Comparison of ENCODE assay signal across 9 mouse cellular contexts in the genomic region with DNA sequence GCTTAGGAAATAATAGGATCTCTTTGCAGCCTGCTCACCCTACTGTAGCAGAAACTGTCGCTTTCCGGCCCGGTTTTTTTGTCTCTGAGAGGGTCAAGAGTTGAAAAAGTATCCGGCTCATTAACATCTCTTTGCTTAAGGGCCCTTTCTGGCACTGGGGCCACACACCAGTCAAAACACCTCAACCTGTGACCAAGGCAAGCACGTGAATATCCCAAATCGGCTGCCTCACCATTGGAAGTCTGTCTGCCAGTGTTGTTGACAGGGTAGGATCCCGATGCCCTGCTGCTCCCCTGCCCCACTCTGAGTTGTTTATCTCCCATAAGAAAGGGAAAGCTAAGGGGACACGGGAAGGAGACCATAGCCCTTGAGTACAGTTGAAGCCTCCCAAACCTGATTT. TPM values are rescaled to one million over a fixed set of nuclear protein-coding genes. Genes with fewer than 3 reads are reported as not detected.
A peak's percentile ranks its signal among the peaks of the same experiment; 100 is the strongest.
DNase-seq lines count a peak whose midpoint lies in the region; ATAC-seq and TF ChIP-seq lines count a peak whose summit lies in the region.
"Had no signal": no experiment of that assay in that cellular context is flagged by ENCODE, and none has a peak within 500 bp of the region (broad histone marks: within the 10 kb centered on the region; RNA-seq: fewer than 3 reads in every experiment).

No protein-coding gene starts in this region.

- H3K4me2 ChIP-seq in kidney, postnatal 0 days (ENCODE audit: low read length) = peak overlapping the region; percentile 52
- H3K4me2 ChIP-seq in intestine, embryonic 16.5 days (ENCODE audit: low read depth, low read length) = peak overlapping the region; percentile 63
- H3K4me2 ChIP-seq in neural tube, embryonic 12.5 days (replicated peaks) = peak overlapping the region; percentile 69

- TF ChIP-seq CTCF in kidney, postnatal 0 days (IDR thresholded peaks at IDR 0.05; ENCODE audit: low read depth) = no peak
- no peak for TF ChIP-seq CTCF in embryonic fibroblast, embryonic 13.5 days (IDR thresholded peaks at IDR 0.05; ENCODE audit: borderline replicate concordance, insufficient read depth, low read length)
- TF ChIP-seq CTCF in thymus, adult 2 months (IDR thresholded peaks at IDR 0.05; ENCODE audit: borderline replicate concordance, control insufficient read depth, extremely low read depth, insufficient read depth, low read length, poor library complexity) = no peak

- H3K27me3 ChIP-seq in kidney, postnatal 0 days (ENCODE audit: insufficient read depth, low read length) = no peaks in the 10 kb centered on the region
- peaks cover 4% of the 10 kb centered on the region; the same call in 1 of the 2 replicates for H3K27me3 ChIP-seq in intestine, embryonic 16.5 days (replicated peaks; ENCODE audit: control insufficient read depth, insufficient read depth, low read length)
- 0 out of 2 replicates have a peak, but pooled peaks cover 3% of the 10 kb centered on the region for H3K27me3 ChIP-seq in neural tube, embryonic 12.5 days (replicated peaks)
- no peaks in the 10 kb centered on the region for H3K27me3 ChIP-seq in thymus, adult 2 months (ENCODE audit: control insufficient read depth, insufficient read depth, low read length)

- peaks cover 4% of the 10 kb centered on the region; the same call in 1 of the 2 replicates for H3K4me1 ChIP-seq in kidney, postnatal 0 days (replicated peaks; ENCODE audit: insufficient read depth, low read length)
- H3K4me1 ChIP-seq in embryonic fibroblast, embryonic 13.5 days (ENCODE audit: control insufficient read depth, insufficient read depth, low read length) = 0 out of 2 replicates have a peak, but pooled peaks cover 3% of the 10 kb centered on the region
- H3K4me1 ChIP-seq in intestine, embryonic 16.5 days (ENCODE audit: control insufficient read depth, insufficient read depth, low read length) = 0 out of 2 replicates have a peak, but pooled peaks cover 3% of the 10 kb centered on the region
- H3K4me1 ChIP-seq in neural tube, embryonic 12.5 days = peaks cover 9% of the 10 kb centered on the region
- peaks cover 3% of the 10 kb centered on the region; the same call in 1 of the 2 replicates for H3K4me1 ChIP-seq in thymus, adult 2 months (replicated peaks; ENCODE audit: control insufficient read depth, insufficient read depth, low read length)

- no peak for ATAC-seq in kidney, postnatal 0 days (replicated peaks; ENCODE audit: low FRiP score, low read depth)
- no peak for ATAC-seq in intestine, embryonic 16.5 days
- ATAC-seq in neural tube, embryonic 12.5 days (ENCODE audit: low FRiP score, low read depth) = no peak

- H3K36me3 ChIP-seq in kidney, postnatal 0 days (ENCODE audit: insufficient read depth, low read length) = no peaks in the 10 kb centered on the region
- H3K36me3 ChIP-seq in intestine, embryonic 16.5 days (ENCODE audit: control insufficient read depth, insufficient read depth, low read length) = no peaks in the 10 kb centered on the region
- no peaks in the 10 kb centered on the region for H3K36me3 ChIP-seq in neural tube, embryonic 12.5 days
- no peaks in the 10 kb centered on the region for H3K36me3 ChIP-seq in thymus, adult 2 months (ENCODE audit: control insufficient read depth, insufficient read depth, low read length)

- H3K9ac ChIP-seq in kidney, postnatal 0 days (ENCODE audit: low read depth, low read length) = no peak overlapping the region
- H3K9ac ChIP-seq in intestine, embryonic 16.5 days (ENCODE audit: low read depth, low read length) = no peak overlapping the region
- H3K9ac ChIP-seq in neural tube, embryonic 12.5 days = no peak overlapping the region

- H3K27ac ChIP-seq in kidney, postnatal 0 days = no peak overlapping the region
- no peak overlapping the region for H3K27ac ChIP-seq in embryonic fibroblast, embryonic 13.5 days (ENCODE audit: insufficient read depth, low read length)
- no peak overlapping the region for H3K27ac ChIP-seq in intestine, embryonic 16.5 days (ENCODE audit: low read length)
- no peak overlapping the region for H3K27ac ChIP-seq in neural tube, embryonic 12.5 days
- H3K27ac ChIP-seq in thymus, adult 2 months (ENCODE audit: control insufficient read depth, insufficient read depth, low read length) = no peak overlapping the region
- H3K27ac ChIP-seq: macrophage had no signal

- peak overlapping the region; percentile 15; the same call in 1 of the 2 replicates for H3K4me3 ChIP-seq in kidney, postnatal 0 days (replicated peaks; ENCODE audit: low read depth, low read length)
- H3K4me3 ChIP-seq in embryonic fibroblast, embryonic 13.5 days (ENCODE audit: insufficient read depth, low read length) = 0 out of 2 replicates have a peak overlapping the region, but pooled peaks have one; percentile 1
- H3K4me3 ChIP-seq in intestine, embryonic 16.5 days (ENCODE audit: low read length) = peak overlapping the region; percentile 41
- peak overlapping the region; percentile 30; the same call in 1 of the 2 replicates for H3K4me3 ChIP-seq in neural tube, embryonic 12.5 days
- H3K4me3 ChIP-seq in thymus, adult 2 months (ENCODE audit: control insufficient read depth, insufficient read depth, low read length) = no peak overlapping the region

- H3K9me3 ChIP-seq in kidney, postnatal 0 days (replicated peaks; ENCODE audit: low read length) = no peaks in the 10 kb centered on the region
- H3K9me3 ChIP-seq in intestine, embryonic 16.5 days (ENCODE audit: control insufficient read depth, low read length) = no peaks in the 10 kb centered on the region
- no peaks in the 10 kb centered on the region for H3K9me3 ChIP-seq in neural tube, embryonic 12.5 days

- DNase-seq in kidney, postnatal 0 days (ENCODE audit: low spot score) = no peak
- no peak for DNase-seq in kidney, adult 8-10 months
- no peak for DNase-seq in right cerebral cortex, adult 2 months (ENCODE audit: low spot score in 2 of 2)
- DNase-seq in thymus, adult 2 months = no peak
- DNase-seq in gastrocnemius, postnatal 25 days = no peak

- no peak for TF ChIP-seq POLR2A in embryonic fibroblast, embryonic 13.5 days (IDR thresholded peaks at IDR 0.05; ENCODE audit: low read depth, low read length)
- no peak for TF ChIP-seq POLR2A in thymus, adult 2 months (IDR thresholded peaks at IDR 0.05; ENCODE audit: control insufficient read depth, extremely low read depth, insufficient read depth, low read length, poor library complexity)

- 8% methylated on average over 8 of the region's 8 CpGs for WGBS in kidney, postnatal 0 days
- WGBS in intestine, embryonic 16.5 days = 20% methylated on average over 8 of the region's 8 CpGs
- WGBS in neural tube, embryonic 12.5 days = 4% methylated on average over 8 of the region's 8 CpGs
- WGBS in thymus, adult 2 months = 66% methylated on average over 8 of the region's 8 CpGs

RNA-seq across cellular contexts. Expression of a gene that starts 7.8 kb away (rescaled TPM):
- polyA plus RNA-seq in kidney, postnatal 0 days (2015; fragmentation: Nextera tagmentation; extraction: Ambion mirVana) = 6.6 and 6.9 TPM in 2 replicates
- polyA plus RNA-seq in embryonic fibroblast, embryonic 13.5 days (2011; ENCODE audit: insufficient read length, low read depth, missing spikeins) = 9.5 and 11.2 TPM in 2 replicates
- polyA plus RNA-seq in intestine, embryonic 16.5 days (2015; fragmentation: Nextera tagmentation; extraction: Ambion mirVana) = 1.8 and 2.0 TPM in 2 replicates
- polyA plus RNA-seq in neural tube, embryonic 12.5 days (2016; fragmentation: Nextera tagmentation; extraction: Ambion mirVana) = 2.3 and 2.9 TPM in 2 replicates
- polyA plus RNA-seq in thymus, adult 2 months (2012; rRNA removed) = 5.5 and 5.8 TPM in 2 replicates
- 10 to 100 TPM in 1 of 2 experiments, 1 to 10 TPM in 1; 9.0 to 10.7 TPM for total RNA-seq in gastrocnemius, postnatal 25 days (2021)
